Mouse (Mus musculus): ENCODE data around the gene Trpm6. TPM values are rescaled to one million over a fixed set of nuclear protein-coding genes. Genes with fewer than 3 reads are reported as not detected.

Trpm6 gene
- total and polyA plus RNA-seq, 3 experiments = not detected

GRCm38 (mm10) chr19:18828601-18829000, 78.8 kb downstream of the Trpm6 start:
- DNase-seq (ENCODE audit: extremely low read depth) = no peak
- H3K4me3 ChIP-seq (replicated peaks in 1 of 3; ENCODE audit: low read depth in 2 of 3, low read length in 2 of 3, poor library complexity in 1 of 3) = no peak overlapping the region
- no peak overlapping the region for H3K4me2 ChIP-seq (ENCODE audit: insufficient read depth, low read depth, poor library complexity, severe bottlenecking)
- dilution Hi-C loops (cut with MboI; ENCODE audit: extremely low pct_ligation_motif_present, extremely low pct_unique_long_range_greater_than_20kb, low sequenced_read_pairs) (no loop called here), in situ Hi-C loops (cut with MboI; ENCODE audit: low pct_ligation_motif_present, low pct_unique_long_range_greater_than_20kb, low sequenced_read_pairs) (loop anchor here (25.0 kb wide), 1 partner anchor 241 kb away; no protein-coding TSS in a partner anchor)
- TF ChIP-seq USF2 (conservative IDR thresholded peaks at IDR 0.05; ENCODE audit: low read depth, low read length) (no peak), PAX5 (IDR thresholded peaks at IDR 0.05; ENCODE audit: low read length) (no peak), EP300 (IDR thresholded peaks at IDR 0.05; ENCODE audit: low read length) (no peak), IRF4 (IDR thresholded peaks at IDR 0.05; ENCODE audit: low read depth, low read length) (no peak)
- H3K27ac ChIP-seq (ENCODE audit: insufficient read depth, low read depth) = no peak overlapping the region
- no peaks in the 10 kb centered on the region for H3K79me2 ChIP-seq (replicated peaks; ENCODE audit: control insufficient read depth, extremely low read depth, insufficient read depth, poor library complexity, severe bottlenecking)
- no peaks in the 10 kb centered on the region for H3K27me3 ChIP-seq (replicated peaks)
- H3K4me1 ChIP-seq (ENCODE audit: control insufficient read depth in 1 of 2, insufficient read depth in 2 of 2) = no peaks in the 10 kb centered on the region; a peak in 1 of 4 replicates
- H3K36me3 ChIP-seq (replicated peaks in 1 of 2; ENCODE audit: control insufficient read depth in 1 of 2, insufficient read depth in 1 of 2, low read length in 1 of 2) = no peaks in the 10 kb centered on the region
- H3K9me3 ChIP-seq (replicated peaks; ENCODE audit: low read length) = no peaks in the 10 kb centered on the region
- H3K9ac ChIP-seq (ENCODE audit: insufficient read depth, low read depth) = no peak overlapping the region

- no peaks in the 10 kb centered on the region; a peak in 1 of 4 replicates for H3K4me1 ChIP-seq (ENCODE audit: control insufficient read depth in 1 of 2, insufficient read depth in 2 of 2)
- H3K27ac ChIP-seq (ENCODE audit: insufficient read depth, low read depth) = no peak overlapping the region
- H3K79me2 ChIP-seq (replicated peaks; ENCODE audit: control insufficient read depth, extremely low read depth, insufficient read depth, poor library complexity, severe bottlenecking) = no peaks in the 10 kb centered on the region
- no peak overlapping the region for H3K4me2 ChIP-seq (ENCODE audit: insufficient read depth, low read depth, poor library complexity, severe bottlenecking)
- no peaks in the 10 kb centered on the region for H3K36me3 ChIP-seq (replicated peaks in 1 of 2; ENCODE audit: control insufficient read depth in 1 of 2, insufficient read depth in 1 of 2, low read length in 1 of 2)
- no peak overlapping the region for H3K9ac ChIP-seq (ENCODE audit: insufficient read depth, low read depth)
- no peaks in the 10 kb centered on the region for H3K27me3 ChIP-seq (replicated peaks)
- in situ Hi-C loops (cut with MboI; ENCODE audit: low pct_ligation_motif_present, low pct_unique_long_range_greater_than_20kb, low sequenced_read_pairs) (loop anchor here (5.0 to 25.0 kb wide), 2 partner anchors 119 to 244 kb away; partner anchors contain the start of gene D030056L22Rik), dilution Hi-C loops (cut with MboI; ENCODE audit: extremely low pct_ligation_motif_present, extremely low pct_unique_long_range_greater_than_20kb, low sequenced_read_pairs) (no loop called here)
- TF ChIP-seq JUND (conservative IDR thresholded peaks at IDR 0.05; ENCODE audit: low read depth, low read length) (no peak), SMC3 (IDR thresholded peaks at IDR 0.05; ENCODE audit: low read depth, low read length) (0 out of 2 replicates have a peak, but pooled peaks have one; percentile 6), CTCF (conservative IDR thresholded peaks at IDR 0.05 in 1 of 2, IDR thresholded peaks at IDR 0.05 in 1 of 2; ENCODE audit: low read depth in 2 of 2, low read length in 2 of 2) (peak in 1 of 2 experiments; percentile 21; a peak in 1 of 4 replicates)
- no peak overlapping the region for H3K4me3 ChIP-seq (replicated peaks in 1 of 3; ENCODE audit: low read depth in 2 of 3, low read length in 2 of 3, poor library complexity in 1 of 3)
- DNase-seq (ENCODE audit: extremely low read depth) = no peak
- no peaks in the 10 kb centered on the region for H3K9me3 ChIP-seq (replicated peaks; ENCODE audit: low read length)
These were observed 81.4 kb downstream of the Trpm6 start for GRCm38 (mm10) chr19:18831196-18831595.

- no peaks in the 10 kb centered on the region for H3K9me3 ChIP-seq (replicated peaks; ENCODE audit: low read length)
- TF ChIP-seq ZC3H11A (IDR thresholded peaks at IDR 0.05; ENCODE audit: low read depth, low read length) (peak; percentile 30; the same call in 1 of the 2 replicates), USF2 (conservative IDR thresholded peaks at IDR 0.05; ENCODE audit: low read depth, low read length) (no peak), SMC3 (IDR thresholded peaks at IDR 0.05; ENCODE audit: low read depth, low read length) (peak; percentile 82), RAD21 (IDR thresholded peaks at IDR 0.05; ENCODE audit: low read depth, low read length) (peak; percentile 95), CTCF (conservative IDR thresholded peaks at IDR 0.05 in 1 of 2, IDR thresholded peaks at IDR 0.05 in 1 of 2; ENCODE audit: low read depth in 2 of 2, low read length in 2 of 2) (peak; percentile 89 to 90), BHLHE40 (IDR thresholded peaks at IDR 0.05; ENCODE audit: low read depth, low read length) (no peak)
- in situ Hi-C loops (cut with MboI; ENCODE audit: low pct_ligation_motif_present, low pct_unique_long_range_greater_than_20kb, low sequenced_read_pairs) (loop anchor here (5.0 to 25.0 kb wide), 2 partner anchors 123 to 248 kb away; partner anchors contain the start of gene D030056L22Rik), dilution Hi-C loops (cut with MboI; ENCODE audit: extremely low pct_ligation_motif_present, extremely low pct_unique_long_range_greater_than_20kb, low sequenced_read_pairs) (no loop called here)
- no peaks in the 10 kb centered on the region for H3K79me2 ChIP-seq (replicated peaks; ENCODE audit: control insufficient read depth, extremely low read depth, insufficient read depth, poor library complexity, severe bottlenecking)
- peak; percentile 71 for DNase-seq (ENCODE audit: extremely low read depth)
- H3K27me3 ChIP-seq (replicated peaks) = no peaks in the 10 kb centered on the region
- H3K9ac ChIP-seq (ENCODE audit: insufficient read depth, low read depth) = no peak overlapping the region
- no peak overlapping the region for H3K27ac ChIP-seq (ENCODE audit: insufficient read depth, low read depth)
- 0 out of 2 replicates have a peak overlapping the region, but pooled peaks have one; percentile 34 for H3K4me2 ChIP-seq (ENCODE audit: insufficient read depth, low read depth, poor library complexity, severe bottlenecking)
- no peaks in the 10 kb centered on the region; a peak in 1 of 4 replicates for H3K4me1 ChIP-seq (ENCODE audit: control insufficient read depth in 1 of 2, insufficient read depth in 2 of 2)
- H3K4me3 ChIP-seq (replicated peaks in 1 of 3; ENCODE audit: low read depth in 2 of 3, low read length in 2 of 3, poor library complexity in 1 of 3) = no peak overlapping the region
- no peaks in the 10 kb centered on the region for H3K36me3 ChIP-seq (replicated peaks in 1 of 2; ENCODE audit: control insufficient read depth in 1 of 2, insufficient read depth in 1 of 2, low read length in 1 of 2)
These were observed 85.2 kb downstream of the Trpm6 start for GRCm38 (mm10) chr19:18834971-18835370.

Measured in CH12.LX (cell line).